Mouse (Mus musculus) splenic B cell, adult 2 months (primary cell): ENCODE data around the gene Erich3.
"Not testable (repeated sequence)": the region's sequence is repeated elsewhere in the genome, so short reads cannot be mapped to it uniquely, and the experiment has no call there.

ENCODE experiments used
- DNase-seq: peaks from one replicate; pipeline ENCODE4 v3.0.0-alpha.2; 2011; ENCODE audit warnings: low read depth, low spot score
- H3K27me3 ChIP-seq: 2 replicates; pipeline ENCODE4 v1.6.1; 2012; ENCODE audit warnings: mild to moderate bottlenecking, low read length, moderate library complexity, mixed read lengths; ENCODE audit not compliant: control insufficient read depth, poor library complexity, insufficient read depth, severe bottlenecking
- H3K36me3 ChIP-seq: 2 replicates; pipeline ENCODE4 v1.6.1; 2012; ENCODE audit warnings: mild to moderate bottlenecking, low read length, moderate library complexity, mixed read lengths; ENCODE audit not compliant: control insufficient read depth, poor library complexity, insufficient read depth, severe bottlenecking

Gene Erich3

DNA sequence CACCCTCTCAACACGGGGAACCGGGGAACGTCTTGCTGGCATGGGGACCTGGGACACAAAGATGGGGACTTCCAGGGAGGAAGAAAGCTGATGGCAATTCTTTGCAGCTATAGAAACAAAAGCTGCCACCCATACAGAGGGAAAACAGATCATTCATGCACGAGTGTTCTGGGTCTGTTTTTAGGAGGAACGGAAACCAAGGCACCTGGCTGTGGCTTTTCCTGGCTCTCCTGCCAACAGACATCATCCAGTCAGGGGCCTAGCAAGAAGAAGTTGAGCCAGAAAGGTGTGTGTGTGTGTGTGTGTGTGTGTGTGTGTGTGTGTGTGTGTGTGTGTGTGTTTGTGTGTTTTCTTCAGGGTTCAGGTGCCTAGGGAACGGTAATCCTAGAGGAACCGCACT is at the start of gene Erich3:
Gene Erich3 (plus strand): TSS at position 315 of the 400 bp plus-strand sequence.
- H3K27me3 ChIP-seq = no peaks in the 10 kb centered on the region
- no peaks in the 10 kb centered on the region for H3K36me3 ChIP-seq
- DNase-seq = no peak

GRCm38 (mm10) chr3:154614771-154615170 is 48.9 kb upstream of the Erich3 start:
- H3K36me3 ChIP-seq = no peaks in the 10 kb centered on the region
- DNase-seq = no peak
- H3K27me3 ChIP-seq = no peaks in the 10 kb centered on the region

- Histone ChIP-seq H3K27me3 (no peaks in the 10 kb centered on the region), H3K36me3 (no peaks in the 10 kb centered on the region)
- no peak for DNase-seq
These were observed 48.4 kb upstream of the Erich3 start for GRCm38 (mm10) chr3:154615304-154615703.

DNA sequence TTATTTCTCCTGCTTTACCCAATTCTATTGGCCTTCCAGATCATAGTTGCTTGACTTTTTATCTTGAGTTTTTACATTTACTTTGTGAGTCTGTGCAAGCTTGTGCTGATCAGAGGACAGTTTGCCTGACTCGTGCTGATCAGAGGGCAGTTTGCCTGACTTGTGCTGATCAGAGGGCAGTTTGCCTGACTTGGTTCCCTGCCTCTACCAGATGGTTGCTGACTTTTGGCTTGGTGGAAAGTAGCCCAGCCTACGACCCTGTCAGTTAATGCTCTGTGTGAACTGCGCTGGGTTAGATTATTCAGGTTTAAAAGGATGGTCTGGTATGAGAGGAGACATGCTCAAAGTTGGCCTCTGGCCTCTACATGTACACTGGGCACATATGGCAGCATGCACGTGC is 47.6 kb upstream of the Erich3 start:
- Histone ChIP-seq H3K36me3 (no peaks in the 10 kb centered on the region), H3K27me3 (no peaks in the 10 kb centered on the region)
- no peak for DNase-seq

DNA sequence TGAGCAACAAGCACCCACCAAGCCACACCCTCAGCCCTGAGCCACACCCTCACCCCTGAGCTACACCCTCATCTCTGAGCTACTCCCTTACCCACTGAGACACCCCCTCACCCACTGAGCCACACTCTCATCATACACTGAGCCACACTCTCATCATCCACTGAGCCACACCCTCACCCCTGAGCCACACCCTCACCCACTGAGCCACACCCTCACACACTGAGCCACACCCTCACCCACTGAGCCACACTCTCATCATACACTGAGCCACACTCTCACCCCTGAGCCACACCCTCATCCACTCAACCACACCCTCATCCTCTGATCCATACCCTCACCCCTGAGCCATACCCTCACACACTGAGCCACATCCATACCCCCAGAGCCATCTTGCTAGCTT is 35.4 kb upstream of the Erich3 start:
- H3K27me3 ChIP-seq = no peaks in the 10 kb centered on the region
- no peak for DNase-seq
- no peaks in the 10 kb centered on the region for H3K36me3 ChIP-seq

DNA sequence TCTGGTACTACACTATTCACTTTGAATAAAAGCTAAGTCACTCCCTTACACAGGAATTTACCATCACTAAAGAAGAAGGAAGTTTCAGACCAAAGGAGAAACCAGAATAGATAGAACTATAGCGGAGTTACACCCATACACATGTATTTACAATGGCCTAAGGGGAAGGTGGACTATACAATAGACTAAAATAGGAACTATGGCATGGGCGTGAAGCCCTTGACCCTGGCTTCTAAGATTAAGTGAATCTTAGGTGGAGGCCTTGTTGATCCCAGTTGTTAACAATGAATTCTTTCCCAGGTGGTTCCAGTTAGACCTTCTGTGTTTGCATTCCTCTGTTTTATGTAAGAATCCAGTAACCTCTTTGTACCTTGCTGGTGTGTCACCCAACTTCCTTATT is 32.4 kb upstream of the Erich3 start:
- H3K27me3 ChIP-seq, H3K36me3 ChIP-seq, DNase-seq: not testable (repeated sequence)

GRCm38 (mm10) chr3:154633091-154633490 is 30.6 kb upstream of the Erich3 start:
- no peaks in the 10 kb centered on the region; the same call in 1 of the 2 replicates for H3K27me3 ChIP-seq
- no peak for DNase-seq
- no peaks in the 10 kb centered on the region for H3K36me3 ChIP-seq

DNA sequence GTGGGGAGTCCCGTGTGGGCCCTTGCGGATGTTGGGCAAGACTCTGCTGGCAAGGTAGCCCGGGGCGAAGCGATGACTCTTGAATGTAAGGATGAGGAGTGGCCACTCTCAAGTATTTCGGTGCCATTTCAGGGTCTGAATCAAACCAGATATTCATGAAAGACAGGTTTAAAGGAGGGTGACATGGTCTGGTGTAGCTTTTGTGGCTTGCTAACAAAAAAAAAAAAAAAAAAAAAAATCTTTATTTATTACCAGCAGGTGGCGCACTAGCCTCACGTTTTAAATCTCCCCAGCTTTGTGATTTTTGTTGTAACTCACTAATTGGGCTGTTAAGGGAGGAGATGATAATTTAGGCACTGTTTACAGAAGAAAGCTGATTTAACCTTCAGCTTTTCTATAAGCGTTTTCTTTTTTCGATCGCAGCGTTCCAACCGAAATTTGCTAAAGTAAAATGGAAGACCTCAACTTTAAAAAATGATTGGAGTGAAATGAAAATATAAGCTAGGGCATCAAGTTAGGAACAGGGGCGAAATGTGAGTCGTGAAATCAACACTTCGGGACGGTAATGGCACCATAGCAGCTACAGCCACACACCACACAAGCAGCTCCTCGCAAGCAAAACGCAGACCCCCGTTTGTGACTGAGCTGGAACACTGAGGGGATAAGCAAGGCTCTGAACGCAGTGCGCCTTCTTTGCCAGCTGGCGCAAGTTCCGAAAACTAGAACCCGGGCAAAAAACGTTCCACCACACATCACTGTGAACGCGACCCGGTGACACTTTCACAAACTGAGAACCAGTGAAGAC is 16.8 kb upstream of the Erich3 start:
- Histone ChIP-seq H3K36me3 (no peaks in the 10 kb centered on the region), H3K27me3 (no peaks in the 10 kb centered on the region)
- peak; percentile 23 for DNase-seq

DNA sequence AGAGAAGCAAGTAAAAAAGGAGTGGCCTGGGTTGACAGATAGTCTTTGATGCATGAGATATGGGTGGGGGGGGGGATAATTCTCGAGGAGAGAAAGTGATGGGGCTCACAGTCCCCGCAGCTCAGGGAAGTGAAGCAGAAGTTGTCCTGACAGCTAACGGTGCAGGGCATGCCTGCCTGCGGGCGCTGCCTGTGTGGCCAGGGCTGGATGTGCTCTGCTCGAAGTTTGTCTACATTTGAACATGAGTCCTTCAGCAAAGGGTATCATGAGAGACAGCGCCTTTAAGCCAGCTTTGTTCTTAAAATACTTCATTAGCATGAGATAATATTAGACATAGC is 16.2 kb upstream of the Erich3 start:
- H3K36me3 ChIP-seq = no peaks in the 10 kb centered on the region
- no peaks in the 10 kb centered on the region for H3K27me3 ChIP-seq
- DNase-seq = no peak

DNA sequence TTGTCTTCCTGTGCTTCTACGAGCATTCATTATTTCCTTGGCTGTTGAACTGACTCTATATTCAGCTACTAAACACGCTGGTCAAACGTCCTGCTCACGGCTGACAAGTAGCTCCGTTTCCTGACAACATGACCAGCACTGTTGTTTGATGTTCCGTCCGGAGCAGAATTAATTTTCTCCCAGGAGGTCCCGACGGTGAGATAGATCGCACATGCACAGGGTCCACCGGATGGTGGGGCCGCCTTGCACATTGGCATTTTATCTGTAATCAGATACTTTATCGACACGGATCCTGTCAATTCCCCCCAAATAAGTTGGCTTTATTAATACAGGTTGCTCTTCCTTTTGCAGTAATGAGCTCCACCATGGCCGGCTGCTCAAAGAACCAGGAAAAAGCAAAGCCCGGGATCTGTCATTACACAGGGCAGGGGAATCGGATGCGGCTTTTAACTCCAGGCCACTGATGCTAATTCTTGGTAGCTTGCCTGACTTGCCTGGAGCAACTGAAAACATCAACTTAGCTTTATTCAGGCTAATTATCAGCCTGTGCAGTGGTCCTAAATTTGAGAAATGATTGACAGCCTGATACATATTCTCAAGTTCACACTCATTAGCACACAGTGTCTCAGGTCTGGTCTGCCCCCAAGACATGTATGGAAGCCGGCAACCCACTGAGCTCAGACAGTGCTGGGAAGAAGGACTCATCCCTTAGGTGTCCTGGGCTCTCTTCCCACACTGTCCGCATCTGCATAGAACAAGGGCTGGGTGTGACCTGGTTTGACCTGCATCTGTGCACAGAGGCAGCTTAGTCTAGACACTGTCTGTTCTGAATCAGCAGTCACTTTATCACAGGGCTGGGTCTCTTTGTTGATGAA is 14.0 kb upstream of the Erich3 start:
- H3K27me3 ChIP-seq = no peaks in the 10 kb centered on the region
- no peak for DNase-seq
- no peaks in the 10 kb centered on the region for H3K36me3 ChIP-seq

GRCm38 (mm10) chr3:154651192-154651821 is 12.4 kb upstream of the Erich3 start:
- no peak for DNase-seq
- Histone ChIP-seq H3K27me3 (no peaks in the 10 kb centered on the region), H3K36me3 (no peaks in the 10 kb centered on the region)

GRCm38 (mm10) chr3:154652581-154653420 is 10.9 kb upstream of the Erich3 start:
- Histone ChIP-seq H3K27me3 (no peaks in the 10 kb centered on the region), H3K36me3 (no peaks in the 10 kb centered on the region)
- no peak for DNase-seq

DNA sequence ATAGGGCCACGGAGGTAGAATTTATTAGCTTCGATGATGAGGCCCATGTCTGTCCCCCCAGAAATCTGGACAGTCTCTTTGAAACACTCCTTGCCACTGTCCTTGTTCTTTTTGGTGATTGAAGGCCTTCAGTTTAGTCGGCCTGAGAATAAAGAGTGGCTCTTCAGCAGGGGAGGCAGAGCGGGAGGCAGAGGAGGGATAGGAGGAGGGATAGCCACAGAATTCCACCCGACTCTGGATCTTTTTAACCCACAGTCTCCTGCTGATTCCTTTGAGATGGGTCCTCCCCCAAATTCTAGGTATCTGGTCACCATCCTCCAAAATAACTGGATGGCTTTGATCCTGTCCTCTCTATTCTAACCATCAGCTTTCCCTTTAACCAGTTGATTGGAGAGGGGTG is 10.2 kb upstream of the Erich3 start:
- DNase-seq = no peak
- no peaks in the 10 kb centered on the region for H3K27me3 ChIP-seq
- no peaks in the 10 kb centered on the region for H3K36me3 ChIP-seq

DNA sequence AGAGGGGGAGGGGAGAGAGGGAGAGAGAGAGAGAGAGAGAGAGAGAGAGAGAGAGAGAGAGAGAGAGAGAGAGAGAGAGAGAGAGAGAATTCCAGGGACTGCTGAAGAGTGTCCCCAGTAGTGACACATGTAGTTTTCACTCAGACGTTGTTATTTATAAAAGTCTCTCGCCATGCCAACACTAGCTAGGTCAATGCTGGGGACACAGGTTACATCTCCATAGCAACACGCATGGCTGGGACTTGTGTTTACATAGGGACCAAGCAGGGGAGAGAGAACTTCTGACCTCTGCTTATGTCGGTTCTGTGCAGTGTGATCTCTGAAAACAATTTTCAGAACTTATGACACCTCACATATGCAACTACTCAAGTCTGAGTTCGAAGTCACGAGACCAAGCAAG is 9.4 kb upstream of the Erich3 start:
- Histone ChIP-seq H3K27me3 (no peaks in the 10 kb centered on the region), H3K36me3 (no peaks in the 10 kb centered on the region)
- DNase-seq = no peak
